Mouse (Mus musculus) megakaryocyte progenitor cell, adult 5-6 weeks (primary cell): ENCODE measurements around the gene Hpse2. TPM values are rescaled to one million over a fixed set of nuclear protein-coding genes. Genes with fewer than 3 reads are reported as not detected.
"Not testable (repeated sequence)": the region's sequence is repeated elsewhere in the genome, so short reads cannot be mapped to it uniquely, and the experiment has no call there.

Experiments
- ATAC-seq: replicated peaks from 2 replicates; pipeline ENCODE4 v1.8.0; 2016; ENCODE audit warnings: mild to moderate bottlenecking, moderate TSS enrichment, inconsistent platforms; ENCODE audit not compliant: poor library complexity
- total RNA-seq, 2 experiments: library from RNA; stranded (forward) in 1 of 2; stranded (reverse) in 1 of 2; fragments of 157-497, 149-512 nt in 1 of 2; fragments of 200-1000 nt in 1 of 2; gene quantifications; 2 replicates each; pipeline versions ENCODE4 v1.2.3 to v1.2.4; 2015 to 2017

Hpse2 gene
- total RNA-seq, 2 experiments from 2014 or later = not detected

DNA sequence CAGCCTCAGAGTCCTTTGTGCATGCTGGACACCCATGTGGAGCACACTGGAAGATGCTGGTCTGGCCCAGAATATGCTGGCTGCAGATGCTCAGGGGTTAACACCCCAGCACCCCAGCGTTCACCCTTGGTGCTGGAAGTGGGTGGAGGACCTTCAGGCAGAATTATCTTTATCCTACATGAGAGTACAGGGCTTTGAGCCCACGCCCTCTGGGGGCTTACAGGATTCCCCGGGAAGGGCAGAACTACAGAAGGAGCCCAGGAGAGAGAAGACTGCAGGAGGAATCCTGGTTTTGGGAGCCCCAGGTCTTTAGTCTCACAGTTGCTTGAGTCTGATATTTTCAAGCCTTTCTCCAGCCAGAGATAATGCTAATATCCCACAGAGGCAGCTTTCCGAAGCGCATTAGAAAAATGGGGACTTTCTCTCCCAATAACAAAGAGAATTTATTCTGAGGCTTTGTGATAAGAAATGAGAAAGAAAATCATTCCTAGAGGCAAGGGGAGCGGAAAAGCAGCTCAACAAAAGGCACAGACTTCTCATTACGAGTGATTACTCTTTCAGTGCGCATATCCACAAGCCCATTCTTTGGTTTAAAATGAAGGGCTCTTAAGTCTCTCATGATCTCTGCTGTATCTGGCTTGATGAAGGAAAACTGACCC lies 602.5 kb downstream of the Hpse2 start:
- ATAC-seq = no peak

DNA sequence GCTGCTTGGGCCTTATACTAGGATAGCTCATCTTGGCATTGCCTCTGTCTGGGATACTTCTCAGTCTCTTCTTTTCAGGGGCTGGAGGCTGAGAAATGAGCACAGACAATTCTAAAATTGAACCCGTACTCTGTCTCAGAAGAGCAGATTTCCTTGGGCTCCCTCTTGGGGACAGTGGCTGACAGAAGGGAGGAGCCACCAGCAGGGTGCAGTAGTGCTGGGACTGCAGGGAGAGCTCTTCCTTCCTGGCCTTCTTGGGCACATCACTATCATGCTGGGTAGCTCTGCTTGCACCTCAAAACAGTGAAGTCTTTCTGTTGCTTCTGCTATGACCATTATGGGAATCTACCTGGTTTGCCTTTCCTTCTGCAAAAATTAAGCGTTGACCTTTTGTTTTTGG lies 603.0 kb downstream of the Hpse2 start:
- 0 out of 2 replicates have a peak, but pooled peaks have one; percentile 54 for ATAC-seq

DNA sequence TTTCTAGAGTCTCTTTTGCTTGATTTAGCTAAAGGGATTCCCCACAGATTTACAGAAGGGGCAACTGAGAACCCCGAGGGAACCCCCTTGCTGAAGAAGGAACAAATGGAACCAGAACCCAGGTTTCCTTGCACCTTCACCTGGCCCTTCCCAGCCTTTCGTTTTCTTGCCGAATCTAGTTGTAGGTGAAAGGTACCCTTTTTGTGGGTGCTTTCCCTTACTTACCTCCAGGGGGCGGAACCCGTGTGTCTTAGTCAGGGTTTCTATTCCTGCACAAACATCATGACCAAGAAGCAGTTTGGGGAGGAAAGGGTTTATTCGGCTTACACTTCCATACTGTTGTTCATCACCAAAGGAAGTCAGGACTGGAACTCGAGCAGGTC lies 608.0 kb downstream of the Hpse2 start:
- not testable (repeated sequence) for ATAC-seq

DNA sequence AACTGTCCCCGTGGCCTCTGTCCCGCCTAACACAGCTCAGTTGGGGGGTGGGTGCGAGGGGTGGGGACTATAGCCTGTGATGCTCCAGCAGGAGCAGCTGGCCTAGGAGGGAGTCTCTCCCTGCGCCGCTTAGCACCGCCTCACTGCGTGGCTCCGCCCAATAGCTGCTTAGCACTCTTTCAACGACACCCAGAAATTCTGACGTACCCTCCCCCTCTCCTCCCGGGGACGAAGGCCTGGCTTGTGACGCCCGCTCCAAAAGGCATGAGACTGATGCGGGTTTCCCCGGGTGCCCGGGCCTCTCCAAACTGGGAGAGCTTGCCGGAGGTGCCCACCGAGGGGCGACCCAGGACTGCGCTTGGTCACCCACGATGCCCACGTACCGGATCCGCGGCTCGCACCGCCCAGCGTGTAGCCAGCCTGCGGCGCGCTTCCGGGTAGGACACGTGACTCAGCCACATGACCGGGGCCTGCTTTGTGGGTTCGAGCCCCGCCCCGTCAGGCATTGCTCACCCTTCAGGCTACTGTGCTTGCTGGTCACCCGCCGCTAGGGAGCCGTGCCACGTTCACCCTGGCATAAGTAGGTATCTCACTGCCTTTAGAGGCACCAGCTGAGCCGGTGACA lies 608.5 kb downstream of the Hpse2 start, which contains the start of gene Hps1:
Hps1 (minus strand) TSS at position 448 of the 625 bp plus-strand sequence.
- peak; percentile 92 for ATAC-seq

DNA sequence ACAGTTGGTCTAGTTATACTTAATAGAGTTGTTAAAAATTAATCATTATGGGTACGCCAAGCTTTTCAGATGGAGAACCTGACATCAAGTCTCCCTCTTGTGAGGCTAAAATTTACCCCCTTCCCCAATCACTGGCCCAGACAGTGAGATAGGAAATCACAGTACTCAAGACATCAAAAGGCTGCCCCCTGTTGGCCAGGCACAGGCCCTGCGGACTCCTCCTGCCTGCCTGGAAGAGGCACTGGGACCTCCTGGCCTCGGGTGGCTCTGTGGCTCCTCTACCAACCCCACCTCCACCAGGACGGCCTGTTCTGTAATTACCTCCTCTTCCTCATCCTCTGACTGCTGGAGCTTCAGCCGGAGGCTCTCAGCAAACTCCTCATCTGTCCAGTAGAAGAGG lies 610.4 kb downstream of the Hpse2 start:
- 0 out of 2 replicates have a peak, but pooled peaks have one; percentile 21 for ATAC-seq

DNA sequence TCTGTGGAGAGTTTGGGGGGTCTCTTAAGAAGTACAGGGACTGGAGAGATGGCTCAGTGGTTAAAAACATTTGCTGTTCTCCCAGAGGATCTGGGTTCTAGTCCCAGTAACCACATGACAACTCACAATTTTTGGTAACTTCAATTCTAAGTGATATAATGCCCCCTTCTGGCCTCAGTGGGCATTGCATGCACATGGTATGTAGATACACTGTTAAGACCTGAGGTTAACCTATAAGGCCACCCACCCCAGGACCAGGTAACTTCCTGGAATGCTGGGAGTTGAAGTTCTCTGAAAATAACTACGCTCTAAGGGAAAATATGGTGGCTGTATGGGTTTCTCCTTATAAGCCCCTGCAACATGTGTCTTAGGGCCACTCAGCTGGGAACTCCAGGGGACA lies 611.3 kb downstream of the Hpse2 start:
- 0 out of 2 replicates have a peak, but pooled peaks have one; percentile 24 for ATAC-seq

DNA sequence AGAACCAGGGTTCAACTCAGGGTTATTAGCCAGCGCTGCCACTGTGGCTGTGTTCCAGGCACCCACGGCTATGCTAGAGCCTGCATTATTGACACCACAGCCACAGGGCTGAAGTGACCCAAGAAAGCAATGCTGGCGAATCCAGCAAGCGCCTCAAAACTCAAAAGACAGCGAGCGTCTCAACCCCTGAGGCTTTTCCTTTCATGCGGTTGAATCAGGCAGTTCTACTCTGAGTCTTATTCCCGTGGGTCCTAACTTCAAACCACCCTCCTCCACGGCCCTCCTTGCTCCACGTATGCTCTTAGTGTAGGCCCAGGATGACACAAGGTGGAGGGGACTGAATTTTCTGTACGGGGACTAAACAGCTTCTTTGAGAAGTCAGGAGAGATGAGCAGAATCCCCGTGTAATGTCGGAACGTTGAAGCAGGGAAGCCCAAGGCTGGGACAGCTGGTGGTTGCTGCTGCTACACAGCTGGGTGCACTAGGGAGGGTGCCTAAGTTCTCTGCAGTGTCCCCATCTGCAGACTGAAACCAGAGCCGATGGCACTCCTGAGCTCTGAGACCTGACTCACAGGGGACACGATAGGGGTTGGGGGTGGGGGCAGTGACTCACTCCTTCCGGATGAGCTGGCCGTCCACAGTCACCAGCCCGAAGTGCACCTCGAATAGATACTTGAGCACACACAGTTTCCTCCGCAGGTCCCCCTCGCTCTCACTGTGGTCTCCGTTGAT lies 617.8 kb downstream of the Hpse2 start:
- no peak for ATAC-seq

DNA sequence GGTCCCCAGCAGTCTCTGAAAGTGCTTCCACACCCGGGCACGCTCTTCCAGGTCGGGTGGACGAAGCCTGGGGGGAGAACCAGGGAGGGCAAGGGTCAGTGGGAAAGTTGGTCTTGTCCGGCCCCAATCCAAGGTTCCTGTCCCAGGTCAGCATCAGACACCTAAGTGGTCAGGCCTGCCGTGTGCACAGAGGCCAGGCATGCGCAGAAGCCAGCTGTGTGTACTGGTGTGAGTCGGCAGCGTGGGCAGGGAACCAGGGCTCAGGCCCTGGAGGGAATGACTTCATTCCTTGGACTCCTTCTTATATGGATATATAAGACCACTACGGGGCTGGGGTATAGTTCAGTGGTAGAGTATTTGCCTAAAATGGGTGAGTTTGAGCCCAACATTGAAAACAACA lies 618.5 kb downstream of the Hpse2 start:
- ATAC-seq = no peak

DNA sequence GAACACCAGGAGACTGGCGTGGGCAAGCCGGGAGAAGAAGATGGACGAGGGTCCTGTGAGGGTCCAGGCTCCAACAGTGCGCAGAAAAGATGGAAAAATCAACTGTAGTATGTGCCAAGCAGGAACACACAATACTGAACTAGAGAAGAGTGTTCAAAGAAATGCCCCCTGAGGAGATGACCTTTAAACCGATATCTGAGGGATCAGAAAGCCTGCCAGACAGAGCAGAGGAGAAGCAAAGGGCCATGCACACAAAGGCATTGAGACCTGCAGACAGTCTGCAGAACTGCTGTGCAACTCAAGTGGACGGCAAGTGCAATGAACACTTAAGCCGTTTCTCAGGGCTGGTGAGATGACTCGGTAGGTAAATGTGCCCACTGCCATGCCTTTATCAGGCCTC lies 620.8 kb downstream of the Hpse2 start:
- ATAC-seq = no peak

DNA sequence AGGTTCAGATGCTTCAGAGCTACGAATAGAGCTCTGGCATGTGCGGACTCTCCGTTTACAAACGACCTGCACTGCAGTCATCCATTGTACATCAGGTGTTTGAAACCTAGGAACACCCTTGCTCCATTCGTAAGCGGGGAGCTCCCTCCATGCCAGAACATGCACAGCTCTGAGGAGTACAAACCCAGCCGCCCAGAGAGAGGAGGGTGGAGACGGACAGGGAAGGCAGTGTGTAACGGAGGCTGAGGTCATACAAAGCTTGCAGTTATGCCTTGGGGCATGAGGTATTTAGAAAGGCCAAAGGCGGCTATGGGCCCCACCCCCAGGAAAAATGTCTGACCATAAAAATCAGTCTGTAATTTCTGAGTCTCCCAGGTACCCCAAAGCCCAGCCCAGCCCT lies 623.8 kb downstream of the Hpse2 start:
- no peak for ATAC-seq

DNA sequence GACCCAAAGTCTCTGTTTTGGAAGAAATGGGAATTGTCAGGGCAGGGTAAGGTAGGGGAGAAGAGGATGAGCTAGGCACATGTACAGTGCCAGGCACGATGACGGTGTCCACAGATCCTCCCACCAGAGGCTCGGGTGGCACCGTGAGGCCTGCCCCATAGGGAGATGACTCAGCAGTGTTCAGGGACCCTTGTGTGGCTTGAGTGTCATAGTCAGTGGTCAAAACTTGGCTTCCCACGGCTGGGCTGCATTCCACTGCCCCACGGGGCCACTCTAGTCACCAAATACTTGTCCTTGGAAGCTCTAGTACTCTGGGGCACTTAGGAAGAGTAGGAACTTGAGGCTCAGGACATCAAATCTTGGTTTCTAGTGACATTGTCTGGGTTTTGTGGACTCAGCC lies 631.5 kb downstream of the Hpse2 start:
- ATAC-seq = no peak

DNA sequence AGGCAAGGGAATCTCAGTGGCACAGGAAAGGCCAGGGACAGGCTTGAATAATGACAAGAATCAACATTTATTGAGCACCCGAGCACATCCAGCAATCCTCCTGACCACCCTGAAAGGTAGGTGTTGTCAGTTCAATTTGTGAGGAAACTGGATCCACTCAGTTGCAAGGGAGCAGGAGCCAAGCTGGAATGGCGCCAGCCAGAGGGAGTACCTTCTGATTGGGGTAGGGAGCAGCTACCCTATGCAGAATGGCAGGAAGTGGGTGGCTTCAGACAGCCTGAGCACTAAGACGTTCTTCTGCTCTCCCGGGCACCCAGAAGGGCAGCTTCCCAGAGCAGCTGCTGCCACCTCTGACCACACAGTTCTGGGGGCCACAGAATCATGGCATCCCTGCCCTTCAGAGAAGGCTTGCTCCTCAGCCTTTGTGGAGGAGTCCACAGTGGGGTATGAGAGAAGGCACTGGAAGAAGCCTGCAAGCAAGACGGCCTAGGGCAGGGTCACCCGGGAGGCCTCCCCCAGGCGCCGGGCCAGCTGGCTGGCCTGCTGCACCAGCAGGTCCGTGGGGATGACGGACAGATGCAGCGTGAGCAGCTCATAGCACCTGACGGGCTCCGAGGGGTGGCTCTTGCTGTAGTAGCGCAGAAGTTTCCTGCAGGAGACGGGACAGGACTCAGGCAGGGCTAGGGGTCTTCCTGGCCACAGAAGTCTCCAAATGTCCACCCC lies 632.8 kb downstream of the Hpse2 start:
- no peak for ATAC-seq

DNA sequence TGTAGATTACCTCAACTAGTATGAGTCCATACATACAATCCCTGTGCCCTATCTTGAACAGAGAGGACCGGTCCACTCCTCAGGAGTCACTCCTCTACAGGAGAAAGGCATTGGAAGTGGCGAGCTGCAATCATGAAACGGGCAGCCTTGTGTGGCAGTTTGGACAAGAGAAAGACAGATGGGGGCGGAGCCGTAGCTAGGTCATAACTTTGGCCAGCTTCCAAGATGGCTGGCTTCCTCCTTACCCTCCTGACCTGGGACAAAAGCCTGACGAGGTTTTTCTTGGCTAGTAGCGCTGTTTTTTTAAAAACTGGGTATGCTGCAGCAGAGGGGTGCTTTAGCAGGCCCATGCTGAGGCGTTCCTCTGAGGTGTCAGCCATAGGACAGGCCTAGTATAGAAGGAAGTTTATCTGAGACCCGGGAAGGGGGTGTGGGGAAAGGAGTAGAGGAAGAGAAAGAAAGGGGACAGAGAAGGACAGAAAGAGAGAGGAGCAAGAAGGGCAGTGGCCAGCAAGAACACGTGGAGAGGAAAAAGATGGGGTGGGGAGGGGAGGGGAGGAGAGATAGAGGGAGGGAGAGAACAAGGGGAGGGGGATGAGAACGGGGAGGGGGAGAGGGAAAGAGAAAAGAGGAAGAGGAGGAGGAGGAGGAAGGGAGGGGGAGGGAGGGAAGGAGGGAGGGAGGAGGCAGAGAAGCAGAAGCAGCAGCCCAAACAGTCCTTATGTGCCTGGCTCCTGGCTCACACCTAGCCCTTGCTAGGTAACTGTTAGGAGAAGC lies 634.8 kb downstream of the Hpse2 start:
- ATAC-seq = peak; percentile 48

DNA sequence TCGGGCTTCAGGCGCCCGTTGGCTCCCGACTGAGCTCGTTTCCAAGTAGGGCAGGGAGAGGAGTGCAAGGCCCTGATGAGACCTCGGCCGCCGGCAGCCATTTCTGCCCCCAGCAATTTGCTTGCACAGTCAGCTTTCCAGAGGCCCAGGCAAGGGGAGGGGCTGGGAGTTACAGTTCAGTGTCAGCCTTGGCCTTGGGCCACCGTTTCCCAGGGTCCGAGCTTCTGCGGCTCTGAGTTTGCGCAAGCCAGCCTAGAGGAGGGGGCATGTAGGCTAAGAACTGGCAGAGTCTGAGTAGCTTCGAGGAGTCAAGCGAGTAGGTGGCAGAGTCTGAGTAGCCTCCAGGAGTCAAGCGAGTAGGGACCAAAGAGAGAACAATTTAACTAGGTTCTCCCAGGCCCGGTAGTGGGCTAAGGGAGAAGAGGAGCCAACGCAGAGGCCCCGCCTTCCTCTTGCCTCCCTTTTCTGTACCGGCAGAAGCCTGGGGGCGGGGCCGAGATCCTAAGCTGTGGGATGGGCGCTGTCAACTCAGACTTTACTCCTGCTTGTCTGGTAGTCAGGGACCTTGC lies 635.7 kb downstream of the Hpse2 start, which contains the start of gene Pyroxd2:
Pyroxd2 (minus strand) TSS at position 413 of the 569 bp plus-strand sequence.
- peak; percentile 71 for ATAC-seq

DNA sequence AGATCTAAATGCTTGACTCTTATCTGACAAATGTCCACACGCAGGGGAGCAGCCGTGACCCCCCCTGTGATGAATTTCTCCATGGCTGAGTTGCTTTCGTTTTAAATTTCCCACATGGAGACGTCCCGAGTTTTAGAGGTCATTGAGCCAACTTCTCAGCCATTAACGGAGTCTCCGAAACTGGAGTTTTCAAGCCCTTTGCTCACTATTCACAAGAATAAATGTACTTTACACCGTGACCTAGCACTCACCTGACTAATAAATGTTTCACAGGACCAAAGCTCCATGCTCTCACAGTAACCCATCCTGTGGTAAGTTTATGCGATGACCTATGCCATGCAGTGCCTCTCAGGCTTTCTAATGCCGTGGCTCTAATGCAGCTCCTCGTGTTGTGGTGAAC lies 638.0 kb downstream of the Hpse2 start:
- no peak for ATAC-seq

DNA sequence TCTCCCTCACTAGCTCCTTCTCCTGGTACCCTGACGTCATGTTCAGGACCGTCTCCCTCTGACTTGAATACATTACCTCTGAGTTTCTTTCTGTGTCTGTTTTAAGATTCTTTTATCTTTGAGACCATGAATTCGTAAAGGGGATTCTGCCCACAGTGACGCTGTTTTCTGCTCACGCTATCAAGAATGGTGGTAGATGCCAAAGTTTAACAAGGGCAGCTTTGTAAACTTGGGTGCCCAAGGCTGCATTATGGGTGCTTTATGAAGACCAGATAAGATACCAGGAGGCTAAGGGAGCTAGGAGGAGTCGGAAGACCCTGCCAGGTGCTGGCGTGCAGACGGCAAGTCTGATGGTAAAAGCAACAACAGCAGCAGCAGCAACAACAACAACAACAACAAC lies 641.5 kb downstream of the Hpse2 start:
- ATAC-seq = no peak

DNA sequence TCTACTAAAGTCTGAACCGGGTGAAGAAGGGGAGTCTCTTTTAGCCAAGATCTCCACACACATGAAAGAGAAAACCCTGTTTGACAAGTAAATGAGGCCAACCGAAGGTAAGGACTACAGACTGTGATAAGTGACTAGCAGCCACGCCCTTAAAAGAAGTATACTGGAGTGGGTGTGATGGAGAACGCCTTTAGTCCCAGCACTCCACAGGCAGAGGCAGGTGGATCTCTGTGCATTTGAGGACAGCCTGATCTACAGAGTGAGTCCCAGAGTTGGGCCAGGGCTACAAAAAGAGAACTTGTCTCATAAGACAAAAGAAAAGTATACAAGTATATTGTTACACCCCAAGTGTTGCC lies 642.3 kb downstream of the Hpse2 start:
- ATAC-seq = no peak

DNA sequence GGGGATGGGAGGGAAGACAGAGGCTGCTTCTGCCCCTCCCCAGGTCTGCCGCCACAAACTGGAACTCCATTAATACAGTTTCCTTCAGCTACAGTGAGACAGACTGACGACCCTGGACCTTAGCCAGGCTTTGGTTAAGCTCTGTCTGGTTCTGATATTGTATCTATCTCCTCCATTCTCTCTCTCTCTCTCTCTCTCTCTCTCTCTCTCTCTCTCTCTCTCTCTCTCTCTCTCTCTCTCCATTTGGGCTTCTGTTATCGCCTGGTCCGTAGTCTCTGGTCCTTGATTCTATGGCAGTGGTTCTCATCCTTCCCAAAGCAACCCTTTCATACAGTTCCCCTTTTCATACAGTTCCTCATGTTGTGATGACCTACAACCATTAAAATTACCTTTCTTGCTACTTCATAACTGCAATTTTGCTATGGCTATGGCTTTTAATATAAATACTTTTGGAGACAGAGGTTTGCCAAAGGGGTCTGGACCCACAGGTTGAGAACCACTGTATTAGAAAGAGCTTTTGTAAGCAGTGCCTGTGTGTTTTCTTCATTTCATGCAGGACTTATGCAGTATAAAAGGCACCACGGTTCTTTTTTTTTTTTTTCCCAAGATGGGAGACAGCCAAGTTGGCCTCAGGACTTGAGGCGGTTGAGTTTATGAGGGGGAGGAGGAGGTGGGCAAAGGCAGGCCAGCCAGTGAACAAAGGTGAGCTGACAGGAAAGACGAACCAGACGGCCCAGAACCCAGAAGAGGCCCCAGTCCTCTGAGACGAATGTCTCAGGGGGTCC lies 642.9 kb downstream of the Hpse2 start:
- ATAC-seq = peak; percentile 24

DNA sequence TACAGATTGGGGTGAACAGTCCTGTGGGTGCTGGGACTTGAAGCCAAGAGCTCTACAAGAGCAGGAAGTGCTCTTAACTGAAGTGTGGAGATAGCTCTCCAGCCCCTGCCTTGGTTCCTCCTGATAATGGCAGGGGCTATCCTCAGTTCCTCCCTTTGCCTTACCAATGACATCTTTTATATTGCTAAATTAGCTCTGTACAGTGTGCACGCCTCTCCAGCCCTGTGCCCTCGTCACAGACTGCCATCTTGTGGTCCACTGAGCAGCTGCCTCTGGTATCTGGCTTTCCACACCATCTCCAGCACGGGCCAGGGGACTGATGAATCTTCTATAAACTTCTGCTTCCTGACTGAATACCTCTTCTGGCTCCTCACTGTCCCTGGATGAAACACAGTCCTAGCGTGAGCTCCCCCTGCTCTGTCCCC lies 644.0 kb downstream of the Hpse2 start:
- ATAC-seq = peak; percentile 81
